Comparison of ENCODE assay signal across 24 mouse cellular contexts in genomic region chr3:3746542-3746941, GRCm38 (mm10).
"Had no signal": no experiment of that assay in that cellular context is flagged by ENCODE, and none has a peak within 500 bp of the region (broad histone marks: within the 10 kb centered on the region; RNA-seq: fewer than 3 reads in every experiment).

No protein-coding gene starts in this region.

- H3K27me3 ChIP-seq: heart, embryonic 12.5 days; hindbrain, embryonic 12.5 days; limb, embryonic 15.5 days; liver, embryonic 12.5 days had no signal

- H3K4me1 ChIP-seq: heart, embryonic 10.5 days; heart, embryonic 12.5 days; hindbrain, embryonic 10.5 days; hindbrain, embryonic 12.5 days; limb, embryonic 15.5 days; liver, embryonic 12.5 days had no signal

- DNase-seq: gastrocnemius, adult 2 months; gastrocnemius, postnatal 10 days; gastrocnemius, postnatal 25 days; heart, adult 18-20 months; heart, postnatal 10 days; heart, postnatal 4 days; kidney, adult 18-20 months; kidney, adult 8-10 months; kidney, postnatal 10 days; kidney, postnatal 25 days; kidney, postnatal 4 days had no signal

- H3K4me3 ChIP-seq: gastrocnemius, adult 2 months; heart, embryonic 10.5 days; heart, embryonic 12.5 days; hindbrain, embryonic 10.5 days; hindbrain, embryonic 12.5 days; layer of hippocampus, adult 2 months; left cerebral cortex, adult 2 months; limb, embryonic 15.5 days; liver, embryonic 12.5 days had no signal

- H3K27ac ChIP-seq: gastrocnemius, adult 2 months; heart, embryonic 10.5 days; hindbrain, embryonic 10.5 days; hindbrain, embryonic 12.5 days; hindbrain, embryonic 14.5 days; layer of hippocampus, adult 2 months; left cerebral cortex, adult 2 months; limb, embryonic 15.5 days; liver, embryonic 12.5 days; liver, embryonic 14.5 days had no signal

- ATAC-seq: hindbrain, embryonic 16.5 days; inflammation-experienced regulatory T-cells, adult 6 months; intestine, embryonic 16.5 days; liver, embryonic 12.5 days had no signal

- H3K9me3 ChIP-seq: heart, embryonic 10.5 days; heart, embryonic 12.5 days; hindbrain, embryonic 12.5 days; limb, embryonic 15.5 days; liver, embryonic 12.5 days had no signal

- H3K4me2 ChIP-seq: heart, embryonic 12.5 days; hindbrain, embryonic 12.5 days; hindbrain, embryonic 14.5 days; limb, embryonic 15.5 days; liver, embryonic 12.5 days had no signal

- H3K36me3 ChIP-seq: heart, embryonic 10.5 days; heart, embryonic 12.5 days; hindbrain, embryonic 10.5 days; hindbrain, embryonic 12.5 days; limb, embryonic 15.5 days; liver, embryonic 12.5 days had no signal

- H3K9ac ChIP-seq: heart, embryonic 12.5 days; hindbrain, embryonic 12.5 days; hindbrain, embryonic 14.5 days; limb, embryonic 15.5 days; liver, embryonic 12.5 days; liver, embryonic 14.5 days had no signal
